Mouse (Mus musculus): ENCODE data around the gene Bcl2l11. TPM values are rescaled to one million over a fixed set of nuclear protein-coding genes. Genes with fewer than 3 reads are reported as not detected.

The Bcl2l11 gene
- polyA plus RNA-seq, 1 experiment from 2014 or later = 18.0 TPM

DNA sequence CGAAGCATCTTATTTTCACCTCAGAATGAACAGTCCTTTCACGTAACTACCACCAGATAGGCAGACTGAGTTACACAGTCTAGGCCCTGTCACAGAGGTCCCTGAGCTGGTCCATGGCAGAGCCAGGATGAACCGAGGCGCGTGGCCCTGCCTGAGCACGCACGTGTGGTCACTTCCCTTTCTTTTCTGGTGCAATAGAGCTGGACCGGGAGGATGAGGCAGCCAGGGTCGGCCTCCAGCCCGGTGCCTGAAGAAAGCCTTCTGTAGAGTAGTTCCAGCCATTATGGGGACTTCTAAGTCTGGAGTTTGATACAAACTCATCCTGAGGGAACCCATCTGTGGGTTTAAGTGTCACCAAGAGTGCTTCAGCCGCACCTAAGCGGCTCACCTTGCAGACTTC lies 42.1 kb downstream of the Bcl2l11 start:
- no peak for ATAC-seq (ENCODE audit: low FRiP score)
- Histone ChIP-seq H3K36me3 (no peaks in the 10 kb centered on the region), H3K27ac (no peak overlapping the region), H3K27me3 (no peaks in the 10 kb centered on the region), H3K4me3 (no peak overlapping the region), H3K4me2 (no peak overlapping the region), H3K4me1 (replicated peaks) (peaks cover 5% of the 10 kb centered on the region; the same call in 1 of the 2 replicates), H3K9ac (no peak overlapping the region), H3K9me3 (no peaks in the 10 kb centered on the region)
- 97% methylated on average over 12 of the region's 12 CpGs for WGBS

- Histone ChIP-seq H3K4me1 (replicated peaks) (peaks cover 5% of the 10 kb centered on the region; the same call in 1 of the 2 replicates), H3K27me3 (no peaks in the 10 kb centered on the region), H3K4me3 (no peak overlapping the region), H3K4me2 (no peak overlapping the region), H3K27ac (no peak overlapping the region), H3K36me3 (no peaks in the 10 kb centered on the region), H3K9me3 (no peaks in the 10 kb centered on the region), H3K9ac (no peak overlapping the region)
- ATAC-seq (ENCODE audit: low FRiP score) = no peak
- WGBS = 84% methylated on average over 5 of the region's 5 CpGs
Measured at GRCm38 (mm10) chr2:128169486-128169885, 43.6 kb downstream of the Bcl2l11 start.

DNA sequence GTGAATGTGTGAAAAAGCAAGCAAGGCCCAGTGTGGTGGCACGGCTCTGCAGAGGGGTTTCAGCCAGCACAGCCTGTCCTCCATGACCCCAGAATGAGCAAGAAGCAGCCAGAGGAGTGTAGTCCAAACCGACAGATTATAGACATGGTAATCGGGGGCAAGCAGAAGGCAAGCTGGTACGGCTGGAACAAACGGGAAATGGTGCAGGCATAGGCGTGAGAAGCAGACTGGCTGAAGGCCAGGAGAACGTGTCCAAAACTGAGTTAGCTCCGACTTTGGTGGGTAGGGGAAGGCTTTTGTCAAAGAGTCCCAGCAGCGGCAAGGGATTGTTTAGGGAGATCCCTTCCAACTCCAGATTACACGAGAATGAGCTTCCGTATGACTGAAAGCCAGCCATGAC lies 44.1 kb downstream of the Bcl2l11 start:
- no peaks in the 10 kb centered on the region for H3K36me3 ChIP-seq
- WGBS = 78% methylated on average over 11 of the region's 11 CpGs
- H3K4me2 ChIP-seq = no peak overlapping the region
- no peak overlapping the region for H3K27ac ChIP-seq
- no peak overlapping the region for H3K9ac ChIP-seq
- no peak overlapping the region for H3K4me3 ChIP-seq
- peaks cover 5% of the 10 kb centered on the region; the same call in 1 of the 2 replicates for H3K4me1 ChIP-seq (replicated peaks)
- no peak for ATAC-seq (ENCODE audit: low FRiP score)
- no peaks in the 10 kb centered on the region for H3K27me3 ChIP-seq
- H3K9me3 ChIP-seq = no peaks in the 10 kb centered on the region

GRCm38 (mm10) chr2:128170614-128171013 lies 44.8 kb downstream of the Bcl2l11 start:
- Histone ChIP-seq H3K9ac (no peak overlapping the region), H3K4me3 (no peak overlapping the region), H3K4me1 (replicated peaks) (peaks cover 5% of the 10 kb centered on the region; the same call in 1 of the 2 replicates), H3K27ac (no peak overlapping the region), H3K36me3 (no peaks in the 10 kb centered on the region), H3K27me3 (no peaks in the 10 kb centered on the region), H3K4me2 (no peak overlapping the region), H3K9me3 (no peaks in the 10 kb centered on the region)
- WGBS = 93% methylated on average over 3 of the region's 3 CpGs
- no peak for ATAC-seq (ENCODE audit: low FRiP score)

DNA sequence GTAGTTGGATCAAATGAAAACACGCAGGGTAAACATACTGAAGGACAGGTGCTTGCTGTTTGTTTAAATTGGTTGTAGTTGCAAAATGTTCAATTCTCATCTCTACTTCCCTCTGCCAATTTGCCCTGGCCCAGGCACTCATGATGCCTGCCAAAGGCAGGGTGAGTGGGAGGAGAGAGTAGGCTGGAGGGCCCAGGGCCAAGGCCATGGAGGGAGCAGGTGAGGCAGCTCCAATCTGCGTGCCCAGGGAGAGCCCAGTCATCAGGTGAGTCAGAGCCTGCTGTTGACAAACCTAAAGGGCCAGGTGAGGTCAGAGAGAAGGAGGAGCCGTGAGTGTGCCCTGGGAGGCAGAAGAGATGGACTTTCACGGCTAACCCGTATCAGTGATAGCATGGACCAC lies 46.4 kb downstream of the Bcl2l11 start:
- H3K9ac ChIP-seq = no peak overlapping the region
- ATAC-seq (ENCODE audit: low FRiP score) = no peak

DNA sequence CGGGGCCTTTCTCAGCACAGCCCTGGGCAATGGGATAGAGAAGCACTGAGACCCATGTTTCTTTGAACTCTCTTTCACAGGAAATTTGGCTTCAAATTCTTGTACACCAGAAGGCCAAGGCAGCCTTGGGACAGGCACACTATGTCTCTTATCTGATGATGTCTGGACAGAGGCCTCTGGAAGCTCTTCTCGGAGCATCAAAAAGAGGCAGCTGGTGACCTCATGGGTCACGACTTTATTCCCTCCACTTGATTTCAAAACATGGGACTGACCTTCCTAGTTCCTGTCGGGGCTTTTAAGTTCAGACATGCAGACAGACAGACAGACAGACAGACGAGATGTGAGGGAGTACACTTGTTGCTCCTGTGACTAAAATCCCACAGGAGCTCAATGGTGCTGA lies 48.3 kb downstream of the Bcl2l11 start:
- no peak overlapping the region for H3K4me2 ChIP-seq
- H3K9me3 ChIP-seq = no peaks in the 10 kb centered on the region
- 68% methylated on average over 5 of the region's 5 CpGs for WGBS
- no peaks in the 10 kb centered on the region for H3K36me3 ChIP-seq
- H3K4me3 ChIP-seq = no peak overlapping the region
- no peaks in the 10 kb centered on the region for H3K27me3 ChIP-seq
- no peak for ATAC-seq (ENCODE audit: low FRiP score)
- peaks cover 16% of the 10 kb centered on the region for H3K4me1 ChIP-seq (replicated peaks)
- H3K9ac ChIP-seq = no peak overlapping the region
- no peak overlapping the region for H3K27ac ChIP-seq

More for the DNA sequence above, 46.4 kb downstream of the Bcl2l11 start:
- no peak overlapping the region for H3K4me3 ChIP-seq
- H3K36me3 ChIP-seq = no peaks in the 10 kb centered on the region
- no peak overlapping the region for H3K4me2 ChIP-seq
- no peak overlapping the region for H3K27ac ChIP-seq
- no peaks in the 10 kb centered on the region for H3K27me3 ChIP-seq
- no peaks in the 10 kb centered on the region for H3K9me3 ChIP-seq
- peaks cover 10% of the 10 kb centered on the region for H3K4me1 ChIP-seq (replicated peaks)
- 94% methylated on average over 5 of the region's 5 CpGs for WGBS

DNA sequence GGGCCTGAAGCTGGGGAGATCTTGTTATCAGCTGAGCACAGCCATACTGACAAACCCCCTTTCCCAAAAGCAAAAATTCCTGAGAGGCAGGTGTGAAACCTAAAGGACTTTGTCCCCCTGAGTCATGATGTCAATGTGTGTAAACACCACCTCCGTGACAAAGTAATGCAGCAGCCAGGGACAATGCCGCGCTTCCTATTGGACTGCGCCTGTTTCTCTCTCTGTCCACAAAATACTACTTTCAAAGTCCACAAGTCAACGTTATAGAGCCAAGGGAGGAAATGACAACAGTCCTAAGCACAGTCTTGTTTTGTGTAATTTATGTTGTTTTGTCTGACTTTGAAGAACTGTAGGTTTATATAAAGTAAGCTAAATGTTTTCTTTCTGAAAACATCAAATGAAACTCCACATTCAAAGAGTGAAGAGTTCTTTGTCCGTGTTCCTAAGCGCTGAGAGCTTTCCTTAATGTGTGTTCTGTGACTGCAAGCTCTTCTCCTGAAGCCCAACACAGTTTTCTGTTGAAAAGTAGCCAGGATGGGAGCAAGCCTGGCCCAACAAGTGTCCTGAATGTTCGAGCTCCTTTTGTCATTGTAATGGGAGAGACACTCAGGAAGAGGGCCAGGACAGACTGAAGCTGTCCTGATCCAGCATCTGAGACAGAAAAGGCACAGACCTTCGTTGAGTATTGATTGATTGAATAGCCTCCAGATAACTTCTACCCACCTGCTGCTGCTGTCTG lies 48.9 kb downstream of the Bcl2l11 start:
- no peak overlapping the region for H3K9ac ChIP-seq
- no peaks in the 10 kb centered on the region for H3K27me3 ChIP-seq
- peaks cover 22% of the 10 kb centered on the region for H3K4me1 ChIP-seq (replicated peaks)
- H3K9me3 ChIP-seq = no peaks in the 10 kb centered on the region
- H3K4me3 ChIP-seq = no peak overlapping the region
- no peak overlapping the region for H3K27ac ChIP-seq
- ATAC-seq (ENCODE audit: low FRiP score) = no peak
- WGBS = 61% methylated on average over 9 of the region's 9 CpGs
- H3K36me3 ChIP-seq = no peaks in the 10 kb centered on the region
- H3K4me2 ChIP-seq = no peak overlapping the region

DNA sequence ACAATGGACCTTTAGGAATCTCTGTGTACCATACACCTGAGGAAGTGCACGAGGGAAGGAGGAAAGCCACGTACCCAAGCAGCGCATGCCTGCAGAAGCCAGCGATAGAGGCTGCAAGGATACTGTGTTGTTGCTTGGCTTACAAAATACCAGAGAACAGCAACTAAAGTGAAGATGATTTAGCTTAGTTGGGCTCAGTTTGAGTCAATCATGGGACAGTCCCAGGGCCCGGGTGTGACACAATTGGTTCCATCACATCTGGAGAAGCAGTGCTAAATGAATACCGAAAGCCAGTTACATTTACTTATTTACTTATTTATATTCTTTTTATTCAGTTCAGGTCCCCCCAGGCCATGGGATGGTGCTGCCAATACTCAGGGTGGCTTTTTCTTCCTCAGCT lies 49.8 kb downstream of the Bcl2l11 start:
- H3K4me2 ChIP-seq = no peak overlapping the region
- no peak overlapping the region for H3K27ac ChIP-seq
- no peaks in the 10 kb centered on the region for H3K9me3 ChIP-seq
- no peaks in the 10 kb centered on the region for H3K36me3 ChIP-seq
- no peaks in the 10 kb centered on the region for H3K27me3 ChIP-seq
- ATAC-seq (ENCODE audit: low FRiP score) = no peak
- WGBS = 92% methylated on average over 6 of the region's 6 CpGs
- H3K9ac ChIP-seq = no peak overlapping the region
- H3K4me3 ChIP-seq = no peak overlapping the region
- H3K4me1 ChIP-seq (replicated peaks) = peaks cover 24% of the 10 kb centered on the region

- Histone ChIP-seq H3K4me2 (no peak overlapping the region), H3K4me3 (no peak overlapping the region)
- no peak for ATAC-seq (ENCODE audit: low FRiP score)
Measured at GRCm38 (mm10) chr2:128176391-128177044, 50.7 kb downstream of the Bcl2l11 start.

GRCm38 (mm10) chr2:128177241-128177661 lies 51.4 kb downstream of the Bcl2l11 start:
- Histone ChIP-seq H3K4me3 (no peak overlapping the region), H3K9ac (no peak overlapping the region), H3K27ac (no peak overlapping the region), H3K36me3 (no peaks in the 10 kb centered on the region), H3K27me3 (no peaks in the 10 kb centered on the region), H3K4me1 (replicated peaks) (peaks cover 24% of the 10 kb centered on the region), H3K9me3 (no peaks in the 10 kb centered on the region), H3K4me2 (no peak overlapping the region)
- WGBS = 67% methylated on average over 5 of the region's 5 CpGs
- no peak for ATAC-seq (ENCODE audit: low FRiP score)

More at GRCm38 (mm10) chr2:128176391-128177044, 50.7 kb downstream of the Bcl2l11 start:
- WGBS = 36% methylated on average over 12 of the region's 12 CpGs
- Histone ChIP-seq H3K27me3 (no peaks in the 10 kb centered on the region), H3K9ac (no peak overlapping the region), H3K4me1 (replicated peaks) (peaks cover 24% of the 10 kb centered on the region), H3K36me3 (no peaks in the 10 kb centered on the region), H3K9me3 (no peaks in the 10 kb centered on the region), H3K27ac (no peak overlapping the region)

- WGBS = 72% methylated on average over 18 of the region's 18 CpGs
- Histone ChIP-seq H3K4me3 (no peak overlapping the region), H3K4me2 (no peak overlapping the region), H3K4me1 (replicated peaks) (peaks cover 24% of the 10 kb centered on the region), H3K9me3 (no peaks in the 10 kb centered on the region), H3K27me3 (no peaks in the 10 kb centered on the region), H3K9ac (no peak overlapping the region), H3K27ac (no peak overlapping the region), H3K36me3 (no peaks in the 10 kb centered on the region)
- ATAC-seq (ENCODE audit: low FRiP score) = no peak
Measured at GRCm38 (mm10) chr2:128179126-128179807, 53.4 kb downstream of the Bcl2l11 start.

DNA sequence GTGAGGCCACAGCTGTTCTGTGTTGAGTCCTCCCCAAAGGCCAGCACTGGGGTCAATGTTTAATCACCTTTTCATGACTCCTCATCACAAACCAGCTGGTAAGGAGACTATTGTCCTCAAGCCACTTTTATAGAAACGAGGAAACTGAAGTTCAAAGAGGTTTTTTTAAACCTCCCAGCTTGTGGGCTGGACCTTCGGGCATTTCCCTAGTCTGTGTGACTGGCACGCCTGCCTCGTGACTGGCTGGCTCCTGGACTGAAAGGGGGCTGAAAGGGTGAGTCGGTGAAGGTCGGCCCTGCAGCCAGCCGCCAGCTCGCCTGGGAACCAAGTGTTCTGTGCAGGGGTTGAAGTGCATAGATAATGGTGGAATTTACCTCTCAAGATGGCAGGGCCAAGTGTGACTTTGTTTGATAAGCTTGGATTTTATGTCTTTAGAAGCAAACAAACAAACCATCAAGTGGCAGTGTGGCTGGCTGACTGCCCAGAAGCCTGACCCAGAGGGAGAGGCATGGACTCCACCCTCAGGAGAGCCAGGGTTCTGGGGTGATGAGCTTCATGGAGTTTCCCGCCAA lies 54.1 kb downstream of the Bcl2l11 start:
- Histone ChIP-seq H3K27ac (no peak overlapping the region), H3K4me3 (no peak overlapping the region), H3K36me3 (no peaks in the 10 kb centered on the region), H3K4me1 (replicated peaks) (peaks cover 24% of the 10 kb centered on the region), H3K9me3 (no peaks in the 10 kb centered on the region), H3K9ac (no peak overlapping the region), H3K4me2 (no peak overlapping the region), H3K27me3 (no peaks in the 10 kb centered on the region)
- 23% methylated on average over 9 of the region's 9 CpGs for WGBS
- ATAC-seq (ENCODE audit: low FRiP score) = no peak

Measured in hindbrain, embryonic 13.5 days (tissue).